Mouse (Mus musculus): Measurements from ENCODE around the gene Phf5a. TPM values are rescaled to one million over a fixed set of nuclear protein-coding genes. Genes with fewer than 3 reads are reported as not detected.

Phf5a gene
- polyA plus RNA-seq, 1 experiment: 67.3 TPM

DNA sequence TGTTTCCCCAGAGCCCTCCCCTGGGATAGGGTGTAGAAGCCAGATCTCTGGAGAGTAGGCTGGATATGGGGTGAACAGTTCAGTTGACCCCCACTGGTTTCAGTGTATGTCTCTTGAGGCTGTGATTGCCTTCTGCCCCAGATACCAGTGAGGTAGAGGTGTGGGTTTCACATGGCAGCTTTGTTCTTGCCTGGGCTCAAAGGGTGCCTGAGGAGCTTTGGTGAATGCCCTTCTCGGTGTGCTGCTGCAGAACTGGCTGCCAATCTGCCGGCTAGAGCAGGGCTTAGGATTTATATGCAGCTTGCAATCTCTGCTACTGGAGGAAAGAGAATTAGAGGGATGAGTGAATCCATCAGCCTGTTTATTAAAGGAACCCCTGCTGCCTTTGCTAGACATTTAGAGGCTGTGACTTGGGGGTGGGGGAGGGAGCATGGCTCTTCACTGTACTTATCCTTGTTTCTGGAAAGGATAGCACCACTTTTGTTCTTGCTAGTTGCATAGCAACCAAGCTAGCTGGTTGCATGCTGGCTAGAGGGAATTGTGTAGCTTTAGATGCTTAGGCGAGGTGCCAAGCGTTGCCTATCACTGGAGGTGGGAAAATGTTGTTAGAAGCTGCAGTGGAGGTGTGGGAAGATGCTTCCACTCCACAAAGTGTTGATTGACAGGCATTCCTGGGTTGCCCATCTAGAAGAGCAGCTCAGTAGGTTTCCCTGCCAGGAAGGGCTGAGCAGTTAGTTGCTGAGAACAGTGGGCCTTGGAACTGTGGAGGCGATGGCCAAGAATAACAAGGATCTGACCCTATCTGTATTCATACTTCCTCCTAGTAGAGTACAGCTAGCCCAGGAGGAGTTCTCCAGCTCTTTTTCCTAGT lies 8.1 kb upstream of the Phf5a start:
- WGBS: 13% methylated on average over 5 of the region's 5 CpGs
- peaks cover 15% of the 10 kb centered on the region for H3K4me1 ChIP-seq (ENCODE audit: control insufficient read depth, insufficient read depth, low read length)
- peak; percentile 38 to 45 for DNase-seq
- peak overlapping the region; percentile 92 for H3K27ac ChIP-seq (ENCODE audit: insufficient read depth, low read length)
- H3K27me3 ChIP-seq (ENCODE audit: control insufficient read depth, insufficient read depth, low read length): no peaks in the 10 kb centered on the region
- TF ChIP-seq POLR2A (IDR thresholded peaks at IDR 0.05; ENCODE audit: borderline replicate concordance, insufficient read depth, low read length) (no peak), CTCF (IDR thresholded peaks at IDR 0.05; ENCODE audit: borderline replicate concordance, insufficient read depth, low read depth, low read length) (no peak)
- no peak overlapping the region for H3K4me3 ChIP-seq (replicated peaks; ENCODE audit: insufficient read depth, low read depth, low read length)

DNA sequence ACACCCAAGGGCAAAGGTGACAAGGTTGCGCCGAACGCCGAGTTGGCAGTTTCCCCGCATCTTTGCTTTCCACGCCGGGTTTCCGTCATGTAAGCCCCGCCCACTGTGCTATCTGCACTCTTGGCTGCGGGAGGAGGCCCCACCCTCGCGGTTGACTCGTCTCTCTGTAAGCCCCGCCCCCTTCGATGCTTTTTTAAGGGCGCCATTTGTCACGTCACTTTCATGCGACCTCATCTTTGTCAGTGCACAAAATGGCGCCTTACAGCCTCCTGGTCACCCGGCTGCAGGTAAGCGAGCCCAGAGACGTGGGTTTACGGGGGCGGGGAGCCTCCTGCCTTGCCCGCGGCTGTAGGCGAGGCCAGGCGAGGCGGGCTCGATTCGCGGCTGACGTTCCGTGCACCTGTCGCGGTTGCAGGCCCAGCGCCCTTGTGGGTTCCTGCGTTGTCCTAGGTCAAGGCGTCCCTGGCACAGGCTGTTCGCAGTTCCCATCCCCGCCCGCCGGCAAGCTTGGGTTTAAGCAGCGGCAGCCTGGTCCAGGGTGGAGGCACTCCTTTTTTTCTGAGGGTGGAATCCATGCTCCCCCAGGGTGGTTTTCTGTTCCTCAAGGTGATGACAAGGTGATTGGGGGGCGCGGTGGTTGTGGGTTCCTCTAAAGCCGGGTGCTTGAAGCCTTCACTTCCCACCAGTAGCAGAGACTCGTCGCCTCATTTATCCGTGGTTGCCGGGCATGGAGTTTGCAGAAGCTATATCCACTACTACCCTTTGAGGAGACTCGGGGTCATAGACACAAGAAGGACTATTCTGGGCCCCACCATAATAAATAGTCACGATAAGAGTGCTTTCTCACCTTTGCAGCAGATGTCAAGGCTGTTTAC lies 788 bp upstream of the Phf5a start, which contains the start of gene Aco2:
TSS of gene Aco2 (plus strand) at position 48 of the 875 bp plus-strand sequence.
- Histone ChIP-seq H3K27ac (ENCODE audit: insufficient read depth, low read length) (peak within 1 kb of the TSS; percentile 97), H3K4me3 (replicated peaks; ENCODE audit: insufficient read depth, low read depth, low read length) (peak within 1 kb of the TSS; percentile 83), H3K27me3 (ENCODE audit: control insufficient read depth, insufficient read depth, low read length) (no peaks in the 10 kb centered on the region), H3K4me1 (ENCODE audit: control insufficient read depth, insufficient read depth, low read length) (peaks cover 5% of the 10 kb centered on the region; the same call in 1 of the 2 replicates)
- whole genome bisulfite sequencing: 1% methylated on average over 53 of the region's 53 CpGs
- peak; percentile 99 to 100 for DNase-seq
- TF ChIP-seq CTCF (IDR thresholded peaks at IDR 0.05; ENCODE audit: borderline replicate concordance, insufficient read depth, low read depth, low read length) (no peak), POLR2A (IDR thresholded peaks at IDR 0.05; ENCODE audit: borderline replicate concordance, insufficient read depth, low read length) (peak; percentile 58; the same call in 1 of the 2 replicates)

DNA sequence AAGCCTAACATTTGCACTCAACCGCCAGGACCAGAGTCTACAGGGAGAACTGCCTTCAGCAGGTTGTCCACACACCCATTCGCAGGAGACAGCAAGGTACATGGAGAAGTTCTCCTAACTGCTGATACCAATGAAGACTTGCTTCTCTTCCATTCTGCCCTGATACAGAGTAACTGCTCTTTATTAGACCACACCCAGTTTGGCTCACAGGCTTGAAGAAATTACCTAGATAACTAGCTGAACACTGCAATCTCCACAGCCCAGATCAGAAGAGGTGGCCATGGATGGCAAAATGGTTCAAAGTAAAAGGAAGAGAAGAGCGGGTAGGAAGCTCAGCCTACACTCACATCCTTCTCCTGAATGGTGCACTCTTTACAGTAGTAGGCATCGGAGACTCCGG lies 1.7 kb downstream of the Phf5a start:
- no peak overlapping the region for H3K27ac ChIP-seq (ENCODE audit: insufficient read depth, low read length)
- no peak overlapping the region for H3K4me3 ChIP-seq (replicated peaks; ENCODE audit: insufficient read depth, low read depth, low read length)
- no peak for DNase-seq
- H3K4me1 ChIP-seq (ENCODE audit: control insufficient read depth, insufficient read depth, low read length): peaks cover 2% of the 10 kb centered on the region; the same call in 1 of the 2 replicates
- TF ChIP-seq POLR2A (IDR thresholded peaks at IDR 0.05; ENCODE audit: borderline replicate concordance, insufficient read depth, low read length) (no peak), CTCF (IDR thresholded peaks at IDR 0.05; ENCODE audit: borderline replicate concordance, insufficient read depth, low read depth, low read length) (no peak)
- no peaks in the 10 kb centered on the region for H3K27me3 ChIP-seq (ENCODE audit: control insufficient read depth, insufficient read depth, low read length)
- 98% methylated on average over 5 of the region's 5 CpGs for WGBS

DNA sequence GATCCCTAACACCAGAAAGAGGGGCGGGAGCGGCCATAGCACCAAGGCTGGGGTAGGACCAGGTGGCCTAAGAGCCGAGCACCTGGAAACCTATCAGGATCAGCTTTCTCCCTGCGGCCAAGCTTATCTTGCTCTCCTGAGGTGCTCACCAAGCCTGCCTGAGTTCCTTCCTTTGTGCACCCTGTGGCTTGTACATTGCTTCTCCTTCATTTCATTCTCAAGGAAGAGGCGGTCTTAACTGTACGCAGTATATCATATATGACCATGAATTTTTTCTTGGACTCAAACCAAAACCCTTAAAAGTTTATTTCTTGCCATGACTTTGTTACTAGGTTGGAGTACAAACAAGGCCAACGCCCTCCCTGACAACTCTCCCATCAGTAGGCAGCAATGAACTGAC lies 7.5 kb downstream of the Phf5a start:
- H3K4me3 ChIP-seq (replicated peaks; ENCODE audit: insufficient read depth, low read depth, low read length): no peak overlapping the region
- no peak for DNase-seq
- 96% methylated on average over 7 of the region's 7 CpGs for WGBS
- TF ChIP-seq POLR2A (IDR thresholded peaks at IDR 0.05; ENCODE audit: borderline replicate concordance, insufficient read depth, low read length) (no peak), CTCF (IDR thresholded peaks at IDR 0.05; ENCODE audit: borderline replicate concordance, insufficient read depth, low read depth, low read length) (no peak)
- no peak overlapping the region for H3K27ac ChIP-seq (ENCODE audit: insufficient read depth, low read length)
- peaks cover 4% of the 10 kb centered on the region; the same call in 1 of the 2 replicates for H3K4me1 ChIP-seq (ENCODE audit: control insufficient read depth, insufficient read depth, low read length)
- no peaks in the 10 kb centered on the region for H3K27me3 ChIP-seq (ENCODE audit: control insufficient read depth, insufficient read depth, low read length)

DNA sequence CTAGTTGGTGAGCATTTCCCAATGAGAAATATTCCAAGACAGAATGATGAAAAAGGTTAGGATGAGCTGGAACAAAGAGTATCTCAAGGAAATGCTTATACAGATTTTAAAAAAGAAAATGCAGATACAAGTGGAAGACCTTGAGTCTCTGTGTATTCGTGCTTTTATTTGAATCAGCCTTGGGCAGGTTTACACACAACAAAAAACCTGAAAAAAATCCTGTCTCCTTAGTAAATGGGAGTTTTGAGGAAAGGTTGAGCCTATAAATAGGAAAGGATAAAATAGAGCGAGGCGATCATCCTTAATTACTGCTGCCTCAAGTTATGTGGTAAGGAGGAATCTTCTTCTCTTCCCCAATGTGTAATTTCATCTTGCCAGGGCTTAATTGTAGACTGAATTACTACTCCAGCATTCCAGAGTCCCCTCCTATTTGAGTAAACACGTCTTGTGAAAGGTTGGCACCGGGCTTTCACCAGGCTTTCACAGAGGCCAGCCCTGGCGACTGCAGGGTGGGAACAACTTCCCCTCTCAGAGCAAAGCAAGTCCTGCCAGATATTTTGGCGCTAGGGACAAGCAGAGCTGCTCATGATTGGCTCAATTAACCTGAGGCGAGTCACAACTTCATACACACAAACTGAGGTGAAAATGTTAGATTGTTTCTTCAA lies 11.1 kb downstream of the Phf5a start:
- 14% methylated on average over 8 of the region's 8 CpGs for WGBS

DNA sequence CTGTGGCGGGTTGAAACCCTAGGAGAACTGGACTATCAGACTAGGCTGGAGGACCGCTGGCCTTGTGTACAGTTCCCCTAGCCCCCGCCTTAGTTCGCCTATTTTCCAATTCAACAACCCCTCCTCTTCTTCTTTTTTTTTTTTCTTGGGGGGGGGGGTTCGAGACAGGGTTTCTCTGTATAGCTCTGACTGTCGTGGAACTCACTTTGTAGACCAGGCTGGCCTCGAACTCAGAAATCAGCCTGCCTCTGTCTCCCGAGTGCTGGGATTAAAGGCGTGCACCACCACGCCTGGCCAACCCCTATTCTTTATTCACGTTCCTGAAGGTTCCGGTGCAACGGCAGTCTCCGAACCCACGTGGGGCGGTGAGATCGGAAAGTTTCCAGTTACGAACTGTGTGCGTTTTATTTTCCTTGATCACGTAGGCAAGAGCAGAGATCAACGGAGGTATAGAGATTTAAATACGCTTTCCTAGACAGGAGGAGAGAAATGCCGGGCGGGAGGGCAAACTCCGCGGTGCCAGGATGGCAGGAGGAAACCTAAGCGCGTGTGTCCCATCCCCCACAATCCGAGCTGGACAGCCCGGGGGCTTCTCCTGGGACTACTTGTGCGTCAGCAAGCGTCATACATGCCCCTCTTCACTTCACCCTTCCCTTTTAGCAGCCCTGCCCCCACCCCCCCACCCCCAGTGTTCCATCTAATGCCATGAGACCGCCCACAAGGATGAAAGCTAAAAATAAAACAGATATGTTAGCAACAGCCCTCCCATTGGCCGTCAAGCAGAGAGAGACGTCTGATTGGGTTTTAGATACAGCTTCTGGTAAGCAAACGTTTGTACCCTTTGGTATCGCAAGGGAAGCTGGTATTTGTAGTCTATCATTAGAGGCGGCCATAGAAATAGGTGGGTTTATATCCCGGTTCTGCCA lies 12.1 kb downstream of the Phf5a start:
- H3K27me3 ChIP-seq (ENCODE audit: control insufficient read depth, insufficient read depth, low read length): no peaks in the 10 kb centered on the region
- no peak; the same call in 1 of the 2 replicates for TF ChIP-seq POLR2A (IDR thresholded peaks at IDR 0.05; ENCODE audit: borderline replicate concordance, insufficient read depth, low read length)
- TF ChIP-seq CTCF (IDR thresholded peaks at IDR 0.05; ENCODE audit: borderline replicate concordance, insufficient read depth, low read depth, low read length): no peak
- DNase-seq: peak; percentile 93 to 96
- peak overlapping the region; percentile 85 for H3K4me3 ChIP-seq (replicated peaks; ENCODE audit: insufficient read depth, low read depth, low read length)
- H3K27ac ChIP-seq (ENCODE audit: insufficient read depth, low read length): peak overlapping the region; percentile 100
- H3K4me1 ChIP-seq (ENCODE audit: control insufficient read depth, insufficient read depth, low read length): peaks cover 7% of the 10 kb centered on the region; the same call in 1 of the 2 replicates
- WGBS: under 1% methylated on average over 39 of the region's 39 CpGs

More for the DNA sequence above, 11.1 kb downstream of the Phf5a start:
- DNase-seq: peak in 1 of 2 experiments; percentile 54
- peaks cover 4% of the 10 kb centered on the region; the same call in 1 of the 2 replicates for H3K4me1 ChIP-seq (ENCODE audit: control insufficient read depth, insufficient read depth, low read length)
- H3K27me3 ChIP-seq (ENCODE audit: control insufficient read depth, insufficient read depth, low read length): no peaks in the 10 kb centered on the region
- H3K4me3 ChIP-seq (replicated peaks; ENCODE audit: insufficient read depth, low read depth, low read length): no peak overlapping the region
- peak overlapping the region; percentile 80 for H3K27ac ChIP-seq (ENCODE audit: insufficient read depth, low read length)
- TF ChIP-seq POLR2A (IDR thresholded peaks at IDR 0.05; ENCODE audit: borderline replicate concordance, insufficient read depth, low read length) (no peak), CTCF (IDR thresholded peaks at IDR 0.05; ENCODE audit: borderline replicate concordance, insufficient read depth, low read depth, low read length) (no peak)

Data from cerebellum, adult 2 months (tissue).